Mouse (Mus musculus) forebrain, embryonic 12.5 days (tissue): ENCODE results near the gene Ppp1r13b. TPM values are rescaled to one million over a fixed set of nuclear protein-coding genes. Genes with fewer than 3 reads are reported as not detected.
A peak's percentile ranks its signal among the peaks of the same experiment; 100 is the strongest.

ENCODE experiments used
- ATAC-seq: fragments of 200-750 bp; cut with Nextera tagmentation; 2 replicates; pipeline ENCODE4 v1.8.0; 2017; ENCODE audit warnings: moderate TSS enrichment; ENCODE audit not compliant: low FRiP score
- H3K27ac ChIP-seq: fragments of 300-500 bp; sonication (generic); 2 replicates; pipeline ENCODE4 v1.5.1; 2016; ENCODE audit warnings: mild to moderate bottlenecking
- H3K27me3 ChIP-seq: fragments of 300-500 bp; sonication (generic); 2 replicates; pipeline ENCODE4 v1.6.1; 2016; ENCODE audit warnings: mild to moderate bottlenecking
- H3K36me3 ChIP-seq: fragments of 300-500 bp; sonication (generic); replicated peaks from 2 replicates; pipeline ENCODE4 v1.6.1; 2016; ENCODE audit warnings: mild to moderate bottlenecking
- H3K4me1 ChIP-seq: fragments of 300-500 bp; sonication (generic); 2 replicates; pipeline ENCODE4 v1.6.1; 2016
- H3K4me2 ChIP-seq: fragments of 300-500 bp; sonication (generic); 2 replicates; pipeline ENCODE4 v1.6.1; 2016; ENCODE audit warnings: mild to moderate bottlenecking, moderate library complexity
- H3K4me3 ChIP-seq: fragments of 300-500 bp; sonication (generic); replicated peaks from 2 replicates; pipeline ENCODE4 v1.5.1; 2016; ENCODE audit warnings: mild to moderate bottlenecking
- H3K9ac ChIP-seq: fragments of 300-500 bp; sonication (generic); 2 replicates; pipeline ENCODE4 v1.6.1; 2016; ENCODE audit warnings: mild to moderate bottlenecking
- H3K9me3 ChIP-seq: fragments of 300-500 bp; sonication (generic); 2 replicates; pipeline ENCODE4 v1.6.1; 2016
- WGBS: fragments of 180-500 bp; shearing (Covaris S2); methylation state at CpG from one replicate; pipeline ENCODE4 v1.1.7; 2016; 5-methylcytosine and 5-hydroxymethylcytosine counted together
- polyA plus RNA-seq: library from polyadenylated mRNA; unstranded; fragments of >200 nt; fragmentation: Nextera tagmentation; extraction: Ambion mirVana; gene quantifications from 2 replicates; pipeline ENCODE4 v1.2.1, GENCODE M21; 2016

Ppp1r13b gene
- polyA plus RNA-seq, 1 experiment from 2014 or later, result 9.5 TPM

GRCm38 (mm10) chr12:111795180-111795895, 112.6 kb downstream of the Ppp1r13b start:
- H3K4me3 ChIP-seq, result no peak overlapping the region
- H3K4me1 ChIP-seq, result peaks cover 4% of the 10 kb centered on the region; the same call in 1 of the 2 replicates
- ATAC-seq, result no peak
- peaks cover 94% of the 10 kb centered on the region for H3K36me3 ChIP-seq
- no peak overlapping the region for H3K27ac ChIP-seq
- no peaks in the 10 kb centered on the region for H3K27me3 ChIP-seq
- H3K9me3 ChIP-seq, result no peaks in the 10 kb centered on the region
- no peak overlapping the region for H3K4me2 ChIP-seq
- H3K9ac ChIP-seq, result no peak overlapping the region
- WGBS, result 91% methylated on average over 28 of the region's 28 CpGs

DNA sequence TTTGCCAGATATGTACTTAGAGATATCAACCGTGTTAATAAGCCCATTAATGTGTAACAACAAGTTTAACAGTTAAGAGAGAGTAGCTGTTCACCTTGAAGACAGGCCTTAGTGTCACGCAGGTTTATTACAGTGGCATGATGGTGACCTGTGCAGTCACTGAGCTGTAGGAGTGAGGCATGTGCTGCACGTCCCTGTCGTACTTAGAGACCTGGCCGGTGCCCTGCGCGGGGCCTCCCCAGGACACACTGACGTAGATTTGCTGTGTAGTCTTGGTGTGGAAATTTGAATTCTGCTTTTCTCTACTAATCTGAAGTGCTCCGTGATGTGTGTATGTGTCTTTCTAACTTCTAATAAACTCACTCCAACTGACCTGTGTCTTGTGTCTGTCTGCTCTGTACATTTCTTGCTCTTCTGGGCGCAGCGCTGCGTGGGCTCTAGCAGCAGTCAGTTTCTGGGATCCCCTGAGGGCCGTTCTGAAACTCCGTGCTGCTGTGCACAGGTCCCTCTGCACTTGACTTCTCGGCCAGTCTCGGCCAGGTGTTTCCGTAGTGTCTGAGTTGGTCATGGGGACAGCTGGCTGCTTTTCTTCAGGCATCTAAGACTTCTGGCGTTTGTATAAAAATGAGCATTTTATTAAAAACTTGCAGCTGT, 113.3 kb downstream of the Ppp1r13b start:
- no peak overlapping the region for H3K4me3 ChIP-seq
- no peak overlapping the region for H3K4me2 ChIP-seq
- no peaks in the 10 kb centered on the region for H3K27me3 ChIP-seq
- H3K9ac ChIP-seq, result no peak overlapping the region
- WGBS, result 97% methylated on average over 18 of the region's 18 CpGs
- no peak for ATAC-seq
- H3K27ac ChIP-seq, result no peak overlapping the region
- peaks cover 4% of the 10 kb centered on the region; the same call in 1 of the 2 replicates for H3K4me1 ChIP-seq
- H3K9me3 ChIP-seq, result no peaks in the 10 kb centered on the region
- H3K36me3 ChIP-seq, result peaks cover 96% of the 10 kb centered on the region

GRCm38 (mm10) chr12:111794102-111794501, 113.8 kb downstream of the Ppp1r13b start:
- Histone ChIP-seq H3K27ac (no peak overlapping the region), H3K4me1 (peaks cover 4% of the 10 kb centered on the region; the same call in 1 of the 2 replicates), H3K36me3 (peaks cover 98% of the 10 kb centered on the region), H3K4me3 (no peak overlapping the region), H3K9me3 (no peaks in the 10 kb centered on the region), H3K9ac (no peak overlapping the region), H3K4me2 (no peak overlapping the region), H3K27me3 (no peaks in the 10 kb centered on the region)
- WGBS, result 88% methylated on average over 22 of the region's 22 CpGs
- 0 out of 2 replicates have a peak, but pooled peaks have one; percentile 30 for ATAC-seq

GRCm38 (mm10) chr12:111791474-111792104, 116.3 kb downstream of the Ppp1r13b start:
- Histone ChIP-seq H3K9ac (no peak overlapping the region), H3K4me3 (no peak overlapping the region), H3K27me3 (no peaks in the 10 kb centered on the region), H3K36me3 (peaks cover 99% of the 10 kb centered on the region), H3K27ac (peak overlapping the region; percentile 69), H3K4me2 (no peak overlapping the region), H3K9me3 (no peaks in the 10 kb centered on the region), H3K4me1 (peaks cover 4% of the 10 kb centered on the region; the same call in 1 of the 2 replicates)
- WGBS, result 86% methylated on average over 13 of the region's 13 CpGs
- ATAC-seq, result no peak

DNA sequence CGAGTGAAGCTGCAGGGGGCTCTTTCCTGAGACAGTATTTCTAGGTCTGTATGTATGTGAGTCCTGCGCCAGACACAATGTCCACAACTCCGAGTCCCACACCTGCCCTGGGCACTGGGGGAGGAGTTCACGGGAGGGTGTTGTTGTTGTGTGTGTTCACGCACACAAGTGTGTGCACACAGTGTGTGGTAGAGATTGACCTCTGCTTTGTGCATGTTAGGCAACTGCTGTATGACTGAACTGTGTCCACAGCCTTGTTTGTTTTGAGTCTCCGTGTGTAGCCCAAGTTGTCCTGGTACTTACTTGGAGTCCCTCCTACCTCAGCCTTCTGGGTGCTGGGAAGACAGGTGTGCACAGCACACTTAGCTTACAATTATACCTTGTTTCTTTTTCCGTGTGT, 117.3 kb downstream of the Ppp1r13b start:
- Histone ChIP-seq H3K4me1 (peaks cover 4% of the 10 kb centered on the region; the same call in 1 of the 2 replicates), H3K9me3 (no peaks in the 10 kb centered on the region), H3K27me3 (no peaks in the 10 kb centered on the region), H3K4me2 (no peak overlapping the region), H3K9ac (no peak overlapping the region), H3K36me3 (peaks cover 99% of the 10 kb centered on the region), H3K27ac (no peak overlapping the region), H3K4me3 (no peak overlapping the region)
- WGBS, result 93% methylated on average over 7 of the region's 7 CpGs
- no peak for ATAC-seq

DNA sequence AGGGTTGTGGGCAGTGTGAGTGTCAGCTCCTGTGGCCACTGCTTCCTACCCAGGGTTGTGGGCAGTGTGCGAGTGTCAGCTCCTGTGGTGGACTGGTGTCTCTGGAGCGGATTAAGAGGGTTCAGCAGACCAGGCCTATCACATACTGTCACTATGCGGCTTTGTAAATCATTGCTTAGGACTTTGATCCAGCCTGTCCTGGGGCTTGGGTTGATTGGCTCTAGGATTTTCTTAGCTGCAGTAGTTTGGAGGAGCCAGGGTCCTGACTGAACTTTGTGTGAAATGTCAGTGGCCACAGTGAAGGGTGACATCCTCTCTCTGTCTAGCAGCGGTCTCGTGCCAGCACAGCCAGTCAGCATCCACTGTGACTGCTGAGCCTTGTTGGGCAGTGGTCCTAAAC, 117.8 kb downstream of the Ppp1r13b start:
- Histone ChIP-seq H3K27me3 (no peaks in the 10 kb centered on the region), H3K4me3 (no peak overlapping the region), H3K9ac (no peak overlapping the region), H3K27ac (no peak overlapping the region), H3K4me2 (no peak overlapping the region), H3K36me3 (peaks cover 99% of the 10 kb centered on the region), H3K9me3 (no peaks in the 10 kb centered on the region), H3K4me1 (peaks cover 4% of the 10 kb centered on the region; the same call in 1 of the 2 replicates)
- ATAC-seq, result no peak
- WGBS, result 96% methylated on average over 5 of the region's 5 CpGs

GRCm38 (mm10) chr12:111787015-111787414, 120.9 kb downstream of the Ppp1r13b start:
- Histone ChIP-seq H3K27me3 (no peaks in the 10 kb centered on the region), H3K36me3 (peaks cover 96% of the 10 kb centered on the region), H3K4me1 (peaks cover 4% of the 10 kb centered on the region; the same call in 1 of the 2 replicates), H3K9ac (no peak overlapping the region), H3K27ac (no peak overlapping the region), H3K9me3 (no peaks in the 10 kb centered on the region), H3K4me3 (no peak overlapping the region), H3K4me2 (no peak overlapping the region)
- 93% methylated on average over 6 of the region's 6 CpGs for WGBS
- ATAC-seq, result no peak

DNA sequence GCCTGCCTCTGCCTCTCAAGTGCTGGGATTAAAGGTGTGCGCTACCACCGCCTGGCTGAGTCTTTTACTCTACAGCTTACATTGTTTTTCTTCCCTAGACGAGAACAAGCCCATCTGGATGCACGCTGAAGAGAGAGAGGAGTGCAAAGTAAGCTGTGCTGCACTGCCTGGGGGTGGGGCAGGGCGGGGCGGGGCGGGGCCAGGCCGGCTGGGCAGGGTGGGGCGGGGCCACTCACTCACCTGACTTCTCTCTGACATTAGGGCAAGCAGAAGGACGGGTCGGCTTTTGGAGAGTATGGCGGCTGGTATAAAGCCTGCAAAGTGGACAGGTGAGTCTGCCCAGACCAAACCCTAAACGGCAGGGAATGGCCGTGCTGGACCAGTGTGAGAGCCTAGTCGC, 122.7 kb downstream of the Ppp1r13b start:
- H3K27me3 ChIP-seq, result no peaks in the 10 kb centered on the region
- no peak for ATAC-seq
- H3K36me3 ChIP-seq, result peaks cover 96% of the 10 kb centered on the region
- H3K4me1 ChIP-seq, result no peaks in the 10 kb centered on the region
- no peaks in the 10 kb centered on the region for H3K9me3 ChIP-seq
- H3K9ac ChIP-seq, result no peak overlapping the region
- no peak overlapping the region for H3K27ac ChIP-seq
- no peak overlapping the region for H3K4me3 ChIP-seq
- WGBS, result 79% methylated on average over 15 of the region's 15 CpGs
- H3K4me2 ChIP-seq, result no peak overlapping the region

DNA sequence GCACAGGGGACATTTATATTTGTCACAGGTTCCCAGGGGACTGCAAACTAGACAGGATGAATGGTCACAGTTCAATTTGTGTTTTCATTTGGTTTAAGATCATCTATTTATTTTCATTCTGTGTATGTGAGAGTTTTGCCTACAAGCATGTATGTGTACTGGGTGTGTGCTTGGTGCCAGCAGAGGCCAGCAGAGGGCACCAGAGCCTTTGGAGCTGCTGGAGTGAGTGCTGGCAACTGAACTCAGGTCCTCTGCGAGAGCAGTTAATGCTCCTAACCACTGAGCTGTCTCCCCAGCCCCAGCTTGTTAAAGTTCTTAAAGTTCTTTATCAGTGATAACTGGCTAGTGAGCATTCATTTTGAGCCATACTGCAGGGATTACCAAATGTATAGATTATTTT, 128.4 kb downstream of the Ppp1r13b start:
- 100% methylated on average over 1 of the region's 1 CpGs for WGBS
- peaks cover 95% of the 10 kb centered on the region for H3K36me3 ChIP-seq

More for the DNA sequence above, 128.4 kb downstream of the Ppp1r13b start:
- Histone ChIP-seq H3K4me3 (no peak overlapping the region), H3K9me3 (no peaks in the 10 kb centered on the region), H3K4me2 (no peak overlapping the region), H3K27ac (no peak overlapping the region), H3K9ac (no peak overlapping the region), H3K4me1 (no peaks in the 10 kb centered on the region), H3K27me3 (no peaks in the 10 kb centered on the region)
- ATAC-seq, result no peak

Other genes with a start within 250 kb of the Ppp1r13b start
- gene Ckb, start 235.8 kb downstream of the Ppp1r13b start, polyA plus RNA-seq, result 2,395 and 2,485 TPM in 2 replicates
- 15.4 and 16.7 TPM in 2 replicates for gene Trmt61a, start 230.0 kb downstream of the Ppp1r13b start, polyA plus RNA-seq
- 59.0 and 62.7 TPM in 2 replicates for gene Bag5, start 194.9 kb downstream of the Ppp1r13b start, polyA plus RNA-seq
- gene Apopt1, start 194.8 kb downstream of the Ppp1r13b start, polyA plus RNA-seq, result 55.0 and 56.0 TPM in 2 replicates
- gene Klc1, start 149.3 kb downstream of the Ppp1r13b start, polyA plus RNA-seq, result 302 and 307 TPM in 2 replicates
- gene Xrcc3, start 94.2 kb downstream of the Ppp1r13b start, polyA plus RNA-seq, result 10.0 and 11.6 TPM in 2 replicates
- 50.3 and 55.0 TPM in 2 replicates for gene Zfyve21, start 93.9 kb downstream of the Ppp1r13b start, polyA plus RNA-seq
- 590 and 598 TPM in 2 replicates for gene Atp5mpl, start 58.9 kb upstream of the Ppp1r13b start, polyA plus RNA-seq
- 1.2 and 2.0 TPM in 2 replicates for gene Tdrd9, start 63.4 kb upstream of the Ppp1r13b start, polyA plus RNA-seq
- not detected in 2 replicates for gene Rd3l, start 73.2 kb upstream of the Ppp1r13b start, polyA plus RNA-seq
- gene Aspg, start 198.6 kb upstream of the Ppp1r13b start, polyA plus RNA-seq, result 0.23 and 0.59 TPM in 2 replicates
- gene Kif26a, start 238.1 kb upstream of the Ppp1r13b start, polyA plus RNA-seq, result 11.8 and 14.0 TPM in 2 replicates